Mouse (Mus musculus) heart, embryonic 14.5 days (tissue): ENCODE measurements around the gene Enpp5. TPM values are rescaled to one million over a fixed set of nuclear protein-coding genes. Genes with fewer than 3 reads are reported as not detected.
A peak's percentile ranks its signal among the peaks of the same experiment; 100 is the strongest.

Source experiments
- ATAC-seq: fragments of 200-750 bp; cut with Nextera tagmentation; 2 replicates; pipeline ENCODE4 v1.8.0; 2017; ENCODE audit warnings: low read depth, moderate TSS enrichment; ENCODE audit not compliant: insufficient number of reproducible peaks, insufficient read depth, low FRiP score
- H3K27ac ChIP-seq, 2 experiments: fragments of 200-500 bp in 1 of 2; fragments of 300-500 bp in 1 of 2; sonication (generic) in 1 of 2; replicated peaks in 1 of 2; 2 replicates each; pipeline ENCODE4 v1.5.1; 2012 to 2014; ENCODE audit warnings: low read depth in 2 of 2, low read length in 2 of 2, control low read depth in 1 of 2, mild to moderate bottlenecking in 1 of 2, mixed read lengths in 1 of 2; ENCODE audit not compliant: control insufficient read depth in 1 of 2, insufficient read depth in 1 of 2
- H3K27me3 ChIP-seq: fragments of 300-500 bp; sonication (generic); 2 replicates; pipeline ENCODE4 v1.6.1; 2014; ENCODE audit warnings: mild to moderate bottlenecking, low read length, control low read depth; ENCODE audit not compliant: control insufficient read depth, insufficient read depth
- H3K36me3 ChIP-seq: fragments of 300-500 bp; sonication (generic); 2 replicates; pipeline ENCODE4 v1.6.1; 2014; ENCODE audit warnings: mild to moderate bottlenecking, control low read depth, low read length, mixed read lengths; ENCODE audit not compliant: control insufficient read depth, insufficient read depth
- H3K4me1 ChIP-seq, 2 experiments: fragments of 200-500 bp in 1 of 2; fragments of 300-500 bp in 1 of 2; sonication (generic) in 1 of 2; 2 replicates each; pipeline ENCODE4 v1.6.1; 2012 to 2014; ENCODE audit warnings: low read length in 2 of 2, control low read depth in 1 of 2, mixed read lengths in 1 of 2; ENCODE audit not compliant: control insufficient read depth in 2 of 2, insufficient read depth in 2 of 2
- H3K4me2 ChIP-seq: fragments of 300-500 bp; sonication (generic); 2 replicates; pipeline ENCODE4 v1.6.1; 2014; ENCODE audit warnings: mild to moderate bottlenecking, low read length
- H3K4me3 ChIP-seq, 2 experiments: fragments of 200-500 bp in 1 of 2; fragments of 300-500 bp in 1 of 2; sonication (generic) in 1 of 2; 2 replicates each; pipeline ENCODE4 v1.5.1; 2012 to 2014; ENCODE audit warnings: low read length in 2 of 2, mild to moderate bottlenecking in 2 of 2, control low read depth in 1 of 2, low read depth in 1 of 2, moderate library complexity in 1 of 2; ENCODE audit not compliant: control insufficient read depth in 1 of 2, insufficient read depth in 1 of 2
- H3K9ac ChIP-seq: fragments of 300-500 bp; sonication (generic); 2 replicates; pipeline ENCODE4 v1.6.1; 2014; ENCODE audit warnings: mild to moderate bottlenecking, low read length
- H3K9me3 ChIP-seq: fragments of 300-500 bp; sonication (generic); 2 replicates; pipeline ENCODE4 v1.6.1; 2016; ENCODE audit warnings: low read length, control low read depth; ENCODE audit not compliant: control insufficient read depth
- WGBS: fragments of 180-500 bp; shearing (Covaris S2); extraction: QIAGEN DNeasy Blood & Tissue Kit; methylation state at CpG from one replicate; pipeline ENCODE4 v1.1.7; 2014; 5-methylcytosine and 5-hydroxymethylcytosine counted together
- polyA plus RNA-seq: library from polyadenylated mRNA; unstranded; fragments of >200 nt; fragmentation: Nextera tagmentation; extraction: Ambion mirVana; gene quantifications from 2 replicates; pipeline ENCODE4 v1.2.1, GENCODE M21; 2014

Gene Enpp5
- polyA plus RNA-seq, 1 experiment from 2014 or later = 15.2 TPM

DNA sequence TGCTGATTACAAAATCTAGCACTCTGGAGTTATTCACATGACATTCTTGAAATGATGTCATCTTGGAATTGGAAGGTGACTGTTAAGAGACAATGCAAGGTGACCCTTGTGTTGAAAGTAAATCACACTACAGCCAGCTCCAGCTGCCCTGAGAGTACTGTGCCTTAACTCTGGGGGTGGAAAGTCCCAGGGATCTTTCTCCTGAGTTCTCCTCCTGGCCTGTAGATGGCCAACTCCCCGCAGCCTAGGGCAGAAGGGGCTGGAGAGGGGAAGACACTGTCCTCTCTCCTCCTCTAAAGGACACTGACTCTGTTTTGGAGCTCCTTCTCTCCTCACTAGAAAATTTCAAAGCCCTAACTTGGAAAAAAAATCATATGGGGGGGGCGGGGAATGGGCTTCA lies 12.9 kb downstream of the Enpp5 start:
- 31% methylated on average over 2 of the region's 2 CpGs for WGBS
- H3K27me3 ChIP-seq = no peaks in the 10 kb centered on the region
- no peaks in the 10 kb centered on the region for H3K4me1 ChIP-seq
- H3K27ac ChIP-seq = no peak overlapping the region
- H3K9me3 ChIP-seq = no peaks in the 10 kb centered on the region
- H3K36me3 ChIP-seq = no peaks in the 10 kb centered on the region
- no peak overlapping the region for H3K9ac ChIP-seq
- ATAC-seq = no peak
- no peak overlapping the region for H3K4me3 ChIP-seq
- no peak overlapping the region for H3K4me2 ChIP-seq

- Histone ChIP-seq H3K9me3 (no peaks in the 10 kb centered on the region), H3K4me3 (no peak overlapping the region), H3K4me2 (no peak overlapping the region), H3K27me3 (no peaks in the 10 kb centered on the region), H3K27ac (no peak overlapping the region), H3K4me1 (peaks cover 0 to 6% of the 10 kb centered on the region in 2 experiments; a peak in 1 of 4 replicates), H3K36me3 (no peaks in the 10 kb centered on the region; the same call in 1 of the 2 replicates), H3K9ac (no peak overlapping the region)
- WGBS = 76% methylated on average over 4 of the region's 4 CpGs
- ATAC-seq = no peak
These were observed 21.9 kb downstream of the Enpp5 start for GRCm38 (mm10) chr17:44100486-44100885.

GRCm38 (mm10) chr17:44100906-44101305 lies 22.3 kb downstream of the Enpp5 start:
- no peak for ATAC-seq
- no peaks in the 10 kb centered on the region for H3K27me3 ChIP-seq
- no peak overlapping the region for H3K27ac ChIP-seq
- H3K9ac ChIP-seq = no peak overlapping the region
- 73% methylated on average over 9 of the region's 9 CpGs for WGBS
- no peak overlapping the region for H3K4me2 ChIP-seq
- H3K4me3 ChIP-seq = no peak overlapping the region
- H3K4me1 ChIP-seq = peaks cover 0 to 6% of the 10 kb centered on the region in 2 experiments; a peak in 1 of 4 replicates
- H3K36me3 ChIP-seq = no peaks in the 10 kb centered on the region; the same call in 1 of the 2 replicates
- no peaks in the 10 kb centered on the region for H3K9me3 ChIP-seq

DNA sequence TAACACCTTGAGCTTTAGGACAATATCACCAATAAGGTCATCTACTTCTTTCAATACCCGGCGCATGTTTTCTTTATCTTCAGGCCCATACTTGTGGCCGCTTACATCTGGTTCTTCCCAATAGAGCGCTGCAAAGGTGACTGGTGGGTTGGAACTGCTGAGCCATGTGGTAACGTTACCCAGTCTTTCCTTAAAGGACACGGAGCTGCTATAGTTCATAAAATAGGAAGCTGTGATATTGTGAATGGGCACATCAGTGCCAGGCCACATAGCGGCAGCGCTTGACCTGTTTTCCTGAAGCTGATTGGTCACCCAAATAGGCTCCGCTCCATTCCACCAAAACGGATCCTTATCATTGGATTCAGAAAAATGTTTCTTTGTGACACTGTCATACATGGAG lies 23.3 kb downstream of the Enpp5 start:
- ATAC-seq = no peak
- H3K27me3 ChIP-seq = no peaks in the 10 kb centered on the region
- 86% methylated on average over 10 of the region's 10 CpGs for WGBS
- H3K4me2 ChIP-seq = no peak overlapping the region
- H3K4me3 ChIP-seq = no peak overlapping the region
- H3K9ac ChIP-seq = no peak overlapping the region
- H3K9me3 ChIP-seq = no peaks in the 10 kb centered on the region
- peaks cover 0 to 6% of the 10 kb centered on the region in 2 experiments; a peak in 1 of 4 replicates for H3K4me1 ChIP-seq
- no peak overlapping the region for H3K27ac ChIP-seq
- H3K36me3 ChIP-seq = no peaks in the 10 kb centered on the region; the same call in 1 of the 2 replicates

- under 1% methylated on average over 65 of the region's 76 CpGs for WGBS
- peak within 1 kb of the TSS; percentile 46 to 66 for H3K27ac ChIP-seq
- peak; percentile 99 for ATAC-seq
These were observed 26.9 kb downstream of the Enpp5 start, which contains the start of gene Enpp4 for GRCm38 (mm10) chr17:44105287-44106138. Gene Enpp4 (minus strand): TSS chr17:44105809.

GRCm38 (mm10) chr17:44108331-44108730 lies 29.7 kb downstream of the Enpp5 start:
- no peak for ATAC-seq
- no peaks in the 10 kb centered on the region for H3K36me3 ChIP-seq

More at GRCm38 (mm10) chr17:44105287-44106138, 26.9 kb downstream of the Enpp5 start, which contains the start of gene Enpp4:
- H3K27me3 ChIP-seq = no peaks in the 10 kb centered on the region
- no peaks in the 10 kb centered on the region for H3K9me3 ChIP-seq
- no peaks in the 10 kb centered on the region for H3K36me3 ChIP-seq
- H3K9ac ChIP-seq = peak within 1 kb of the TSS; percentile 81
- H3K4me2 ChIP-seq = peak within 1 kb of the TSS; percentile 75
- peak within 1 kb of the TSS; percentile 72 to 96 for H3K4me3 ChIP-seq
- peaks cover 0 to 6% of the 10 kb centered on the region in 2 experiments; a peak in 1 of 4 replicates for H3K4me1 ChIP-seq

DNA sequence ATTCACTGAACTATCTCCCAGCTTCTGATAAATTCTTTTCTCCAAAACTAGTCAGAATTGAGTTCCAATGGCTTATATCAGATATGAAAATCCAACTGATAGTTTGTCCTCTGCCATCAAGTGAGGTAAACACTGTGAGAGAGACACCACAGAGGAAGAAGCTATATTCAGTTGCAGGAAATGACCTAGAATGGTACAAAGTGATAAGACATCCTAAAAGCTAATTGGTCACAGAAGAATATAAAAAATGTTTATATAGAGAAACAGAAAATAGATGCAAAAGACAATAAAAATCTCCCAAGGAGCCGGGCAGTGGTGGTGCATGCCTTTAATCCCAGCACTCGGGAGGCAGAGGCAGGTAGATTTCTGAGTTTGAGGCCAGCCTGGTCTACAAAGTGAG lies 38.0 kb downstream of the Enpp5 start:
- H3K27me3 ChIP-seq = no peaks in the 10 kb centered on the region
- no peaks in the 10 kb centered on the region for H3K4me1 ChIP-seq
- no peak overlapping the region for H3K4me3 ChIP-seq
- no peak overlapping the region for H3K9ac ChIP-seq
- H3K27ac ChIP-seq = no peak overlapping the region
- no peak overlapping the region for H3K4me2 ChIP-seq
- H3K36me3 ChIP-seq = no peaks in the 10 kb centered on the region
- ATAC-seq = no peak
- WGBS = 74% methylated on average over 2 of the region's 2 CpGs
- no peaks in the 10 kb centered on the region for H3K9me3 ChIP-seq

More at GRCm38 (mm10) chr17:44108331-44108730, 29.7 kb downstream of the Enpp5 start:
- H3K9ac ChIP-seq = no peak overlapping the region
- peaks cover 0 to 6% of the 10 kb centered on the region in 2 experiments; a peak in 1 of 4 replicates for H3K4me1 ChIP-seq
- H3K4me2 ChIP-seq = no peak overlapping the region
- H3K4me3 ChIP-seq = no peak overlapping the region
- H3K27me3 ChIP-seq = no peaks in the 10 kb centered on the region
- H3K9me3 ChIP-seq = no peaks in the 10 kb centered on the region
- WGBS = 71% methylated on average over 3 of the region's 3 CpGs
- no peak overlapping the region for H3K27ac ChIP-seq
